Mouse (Mus musculus): ENCODE measurements around the gene Klhl18.

GRCm38 (mm10) chr9:110466179-110466578 lies 10.3 kb downstream of the Klhl18 start:
- TF ChIP-seq POLR2A (IDR thresholded peaks at IDR 0.05; ENCODE audit: low read depth, low read length), result no peak
- no peak for TF ChIP-seq CTCF (IDR thresholded peaks at IDR 0.05; ENCODE audit: borderline replicate concordance, insufficient read depth, low read length)

All from embryonic fibroblast, embryonic 13.5 days (primary cell).